Mouse (Mus musculus): ENCODE measurements around the gene Pnpla8.
"Not testable (repeated sequence)": the region's sequence is repeated elsewhere in the genome, so short reads cannot be mapped to it uniquely, and the experiment has no call there.

The Pnpla8 gene

GRCm38 (mm10) chr12:44274125-44274835, 53.1 kb downstream of the Pnpla8 start:
- DNase-seq, result peak; percentile 35

DNA sequence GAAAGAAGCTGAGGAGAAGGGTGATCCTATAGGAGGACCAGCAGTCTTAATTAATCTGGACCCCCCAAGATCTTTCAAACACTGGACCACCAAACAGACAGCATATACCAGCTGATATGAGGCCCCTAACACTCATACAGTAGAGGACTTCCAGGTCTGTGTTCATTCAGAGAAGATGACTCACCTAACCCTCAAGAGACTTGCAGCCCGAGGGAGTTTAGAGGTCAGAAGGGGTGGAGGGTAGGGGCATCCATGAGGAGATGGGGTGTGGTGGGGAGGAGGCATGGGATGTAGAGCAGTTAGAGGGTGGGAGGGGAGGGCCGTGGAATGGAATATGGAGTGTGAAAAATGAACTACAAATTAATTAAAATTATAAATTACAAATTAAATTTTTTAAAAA, 59.0 kb downstream of the Pnpla8 start:
- DNase-seq, result not testable (repeated sequence)

DNA sequence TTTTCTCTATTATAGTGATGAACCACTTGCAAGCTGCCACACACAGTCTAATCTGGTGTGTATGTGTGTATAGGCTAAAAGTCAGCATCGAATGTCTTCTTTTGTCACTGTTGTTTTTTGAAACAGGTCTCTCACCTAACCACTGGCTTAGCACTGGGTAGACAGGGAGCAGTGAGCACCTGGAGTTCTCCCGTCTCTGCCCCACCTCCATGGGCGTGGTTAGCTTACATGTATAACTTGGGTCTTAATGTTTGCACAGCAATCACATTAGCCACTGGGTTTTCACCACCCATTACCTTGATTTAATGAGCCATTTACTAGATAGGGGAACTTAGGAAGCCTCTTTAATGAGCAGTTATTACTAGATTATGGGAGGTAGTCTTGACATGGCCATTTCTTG, 60.4 kb downstream of the Pnpla8 start:
- no peak for DNase-seq

- peak; percentile 17 for DNase-seq
Observed at GRCm38 (mm10) chr12:44283378-44283777, 62.2 kb downstream of the Pnpla8 start.

GRCm38 (mm10) chr12:44286992-44287391, 65.8 kb downstream of the Pnpla8 start:
- no peak for DNase-seq

DNA sequence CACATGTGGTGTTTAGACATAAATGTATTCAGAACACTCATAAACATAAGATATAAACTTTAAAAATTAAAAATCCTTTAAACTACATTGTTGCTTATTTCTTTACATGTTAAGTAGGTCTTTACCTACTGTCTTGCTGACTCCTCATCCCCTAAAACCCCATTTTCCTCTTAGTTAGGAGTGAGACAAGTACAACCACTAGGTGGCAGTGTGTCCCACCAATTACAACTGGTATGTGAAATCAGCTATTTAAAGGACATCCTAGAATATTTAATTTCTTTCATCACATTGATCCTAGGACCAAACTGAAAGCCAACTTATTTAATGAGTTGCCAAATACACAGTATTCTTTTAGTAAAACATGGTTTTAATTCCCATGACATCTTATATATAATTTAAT, 71.1 kb downstream of the Pnpla8 start:
- DNase-seq, result peak; percentile 73

- DNase-seq, result no peak
Observed at GRCm38 (mm10) chr12:44300793-44301192, 79.6 kb downstream of the Pnpla8 start.

DNA sequence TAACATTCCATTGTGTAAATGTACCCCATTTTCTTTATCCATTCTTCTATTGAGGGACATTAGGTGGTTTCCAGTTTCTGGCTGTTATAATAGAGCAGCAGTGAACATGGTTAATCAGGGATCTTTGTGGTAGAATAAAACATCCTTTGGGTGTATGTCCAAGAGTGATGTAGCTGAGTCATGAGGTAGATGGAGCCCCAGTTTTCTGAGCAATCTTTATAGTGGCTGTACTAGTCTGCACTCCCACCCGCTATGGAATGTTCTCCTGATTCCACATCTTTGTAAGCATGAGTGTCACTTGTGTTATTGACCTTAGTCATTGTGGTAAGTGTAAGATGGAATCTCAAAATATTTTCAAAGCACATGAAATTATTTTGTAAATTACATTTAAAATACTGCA, 82.8 kb downstream of the Pnpla8 start:
- DNase-seq, result no peak

DNA sequence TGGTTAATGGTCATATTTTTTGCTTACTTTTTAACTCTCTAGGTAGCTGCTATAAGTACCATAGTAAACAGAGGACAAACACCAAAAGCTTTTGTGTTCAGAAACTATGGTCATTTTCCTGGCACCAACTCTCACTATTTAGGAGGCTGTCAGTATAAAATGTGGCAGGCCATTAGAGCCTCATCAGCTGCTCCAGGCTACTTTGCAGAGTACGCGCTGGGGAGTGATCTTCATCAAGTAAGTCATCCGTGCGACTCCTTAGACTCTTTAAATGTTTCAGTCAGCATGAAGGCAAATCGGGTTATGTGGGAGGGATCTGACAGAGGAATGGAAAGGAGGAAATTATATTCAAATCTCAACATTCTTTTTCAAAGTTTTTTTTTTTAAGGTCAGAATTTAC, 83.7 kb downstream of the Pnpla8 start:
- DNase-seq, result no peak

GRCm38 (mm10) chr12:44308221-44308620, 87.1 kb downstream of the Pnpla8 start:
- no peak for DNase-seq

DNA sequence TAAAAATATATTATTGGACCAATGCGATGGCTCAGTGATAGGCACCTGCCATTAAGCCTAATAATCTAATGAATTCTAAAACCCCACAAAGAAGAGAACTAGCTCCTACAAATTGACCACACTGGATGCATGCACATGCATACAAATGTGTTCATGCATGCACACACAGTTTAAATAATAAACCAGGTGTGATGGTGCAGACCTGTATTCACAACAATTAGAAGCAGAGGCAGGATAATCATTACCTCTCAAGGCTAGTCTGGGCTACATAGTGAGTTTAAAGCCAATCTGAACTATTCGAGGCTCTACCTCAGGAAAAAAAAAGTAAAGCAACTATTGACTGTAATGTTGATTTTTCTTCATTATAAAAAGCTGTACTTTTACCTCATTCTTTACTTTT, 94.0 kb downstream of the Pnpla8 start:
- no peak for DNase-seq

DNA sequence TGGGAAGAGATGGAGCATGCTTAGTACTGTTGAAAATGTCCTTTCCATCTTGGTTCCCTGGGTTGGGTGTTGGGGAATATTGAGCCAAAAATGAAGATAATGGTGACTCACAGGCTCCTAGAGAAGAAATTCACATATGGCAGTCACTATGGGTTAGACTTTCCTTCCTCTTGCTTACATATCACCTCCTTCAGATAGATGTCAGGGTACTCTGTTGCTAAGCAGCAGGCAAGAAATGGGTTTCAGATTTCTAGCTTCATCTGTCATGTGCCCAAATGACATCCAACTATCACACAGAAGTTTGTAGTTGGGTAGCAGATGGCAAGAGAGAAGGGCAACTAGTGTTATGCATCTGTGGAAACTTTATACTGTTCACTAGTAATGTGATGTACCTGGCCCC, 103.9 kb downstream of the Pnpla8 start:
- DNase-seq, result no peak

DNA sequence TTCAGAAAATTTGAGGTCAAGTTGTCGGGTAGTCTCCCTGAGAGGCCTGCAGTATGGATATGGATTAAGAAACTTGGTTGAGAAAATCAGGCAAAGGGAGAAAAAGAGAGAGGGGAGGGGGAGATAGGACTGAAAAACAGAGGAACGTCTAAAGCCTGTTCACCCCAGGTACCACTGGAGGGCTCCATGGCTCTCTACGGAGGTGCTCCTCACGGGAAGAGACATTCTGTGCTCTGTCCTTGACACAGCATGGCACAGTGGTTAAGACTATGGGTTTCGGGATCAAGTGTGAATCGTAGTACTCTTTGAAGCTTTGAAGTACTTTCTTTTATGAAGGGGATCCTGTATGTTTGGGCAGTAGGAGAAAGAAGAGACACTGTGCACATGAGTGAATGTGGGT, 106.3 kb downstream of the Pnpla8 start:
- peak; percentile 25 for DNase-seq

GRCm38 (mm10) chr12:44328381-44329315, 107.5 kb downstream of the Pnpla8 start, which contains the start of gene Nrcam:
Gene Nrcam (plus strand): TSS chr12:44328885.
- DNase-seq, result peak; percentile 61

- DNase-seq, result peak; percentile 16
Observed at GRCm38 (mm10) chr12:44329316-44330215, 108.4 kb downstream of the Pnpla8 start.

DNA sequence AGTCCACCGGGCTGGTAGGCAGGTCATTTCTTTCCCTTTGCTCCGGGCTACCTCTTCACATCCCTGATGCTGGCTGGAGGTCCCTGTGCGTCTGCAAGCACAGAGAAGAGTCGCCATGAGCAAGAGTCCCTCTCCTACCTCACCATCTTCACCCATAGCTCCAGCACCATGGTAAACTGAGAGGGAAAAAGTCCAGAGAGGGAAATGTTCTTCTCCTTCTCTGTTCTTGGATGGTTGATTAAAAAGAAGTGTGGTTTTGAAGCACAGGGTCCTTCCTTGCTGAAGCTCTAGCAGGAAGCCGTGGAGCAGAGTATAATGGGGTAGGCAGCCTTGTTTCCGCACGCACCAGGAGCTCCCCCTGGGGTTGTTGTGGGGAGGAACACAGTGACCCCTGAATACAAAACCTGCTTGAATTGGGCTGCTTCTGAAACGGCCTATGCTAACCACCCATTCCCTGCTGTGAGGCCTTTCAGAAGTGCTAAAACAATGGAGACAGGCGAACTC, 109.1 kb downstream of the Pnpla8 start:
- no peak for DNase-seq

GRCm38 (mm10) chr12:44337136-44337640, 116.0 kb downstream of the Pnpla8 start:
- no peak for DNase-seq

- no peak for DNase-seq
Observed at GRCm38 (mm10) chr12:44338195-44338622, 117.0 kb downstream of the Pnpla8 start.

DNA sequence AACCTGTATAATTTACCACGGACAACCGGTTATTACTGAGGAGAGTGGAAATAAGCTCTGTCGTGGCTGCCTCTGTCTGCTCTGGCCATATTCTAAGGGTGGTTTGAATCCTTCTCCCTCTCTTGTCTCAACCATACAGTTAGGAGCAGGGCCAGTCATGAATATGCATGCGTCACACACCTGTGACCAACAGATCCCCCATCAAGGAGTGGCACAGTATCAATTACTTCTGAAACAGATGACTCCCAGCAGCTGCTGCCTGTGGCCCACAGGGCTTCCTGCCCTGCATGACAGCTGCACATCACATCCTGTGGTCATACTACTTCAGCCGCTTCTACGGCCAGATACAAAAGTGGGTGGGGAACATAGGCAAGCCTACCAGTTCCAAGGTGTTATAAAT, 122.9 kb downstream of the Pnpla8 start:
- DNase-seq, result no peak

DNA sequence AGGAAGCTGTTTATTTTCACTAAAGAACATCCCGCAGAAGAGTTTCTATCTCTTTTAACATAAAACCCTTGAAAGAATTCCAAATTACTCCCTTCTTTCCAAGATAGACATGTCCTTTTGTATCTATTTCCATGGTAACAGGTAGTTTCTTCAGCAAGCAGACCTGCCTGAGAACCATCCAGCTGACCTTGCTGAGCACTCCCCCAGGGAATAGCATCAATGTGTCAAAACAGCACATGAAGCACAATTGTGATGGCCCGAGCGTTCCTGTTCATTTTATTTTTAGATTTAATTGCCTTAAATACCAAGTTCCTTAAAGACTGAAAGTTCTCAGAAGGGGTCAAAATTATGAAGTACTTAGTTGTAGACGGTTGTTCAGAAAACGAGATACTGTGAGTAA, 124.1 kb downstream of the Pnpla8 start:
- no peak for DNase-seq

DNA sequence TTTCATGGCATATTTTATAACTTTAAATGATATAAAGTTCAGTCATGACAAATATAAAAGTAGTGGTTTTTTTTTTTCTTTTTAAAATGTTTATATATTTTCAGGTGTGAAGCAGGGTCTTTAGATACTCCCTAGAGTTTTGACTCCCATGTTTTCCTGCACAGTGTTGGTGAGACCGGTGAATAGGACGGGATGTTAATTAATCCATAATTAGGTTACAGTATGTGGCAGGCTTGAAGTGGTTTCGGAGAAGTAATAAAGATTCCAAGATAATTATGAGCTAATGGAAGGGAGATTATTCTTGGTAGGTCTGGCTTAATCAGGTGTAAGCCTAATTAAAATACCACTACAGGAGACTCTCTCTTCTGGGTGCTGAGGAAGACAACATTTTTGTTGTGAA, 125.0 kb downstream of the Pnpla8 start:
- DNase-seq, result no peak

DNA sequence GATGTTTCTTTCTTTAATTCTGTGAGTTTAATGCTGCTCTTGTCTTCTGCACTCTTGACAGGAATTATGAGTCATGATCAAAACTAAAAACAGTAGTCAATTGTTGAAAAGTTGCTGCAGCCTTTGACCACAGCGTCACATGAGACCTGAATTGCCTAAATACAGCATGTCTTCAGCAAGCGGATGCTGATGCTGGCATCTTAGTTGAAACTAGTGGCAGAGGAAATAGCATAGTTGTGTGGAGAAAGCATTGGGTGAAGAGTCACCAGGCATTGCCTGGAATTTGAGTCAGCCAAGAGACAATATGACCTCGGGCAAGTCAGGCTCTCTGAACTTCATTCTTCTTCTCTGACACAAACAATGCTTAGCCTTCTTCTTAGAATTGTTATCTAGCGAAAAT, 133.9 kb downstream of the Pnpla8 start:
- DNase-seq, result no peak

All from kidney, postnatal 14 days (tissue).